Mouse (Mus musculus) hindbrain, postnatal 0 days (tissue): ENCODE results near the gene Unc50. TPM values are rescaled to one million over a fixed set of nuclear protein-coding genes. Genes with fewer than 3 reads are reported as not detected.

Experiments
- ATAC-seq: fragments of 200-750 bp; cut with Nextera tagmentation; 2 replicates; pipeline ENCODE4 v1.8.0; 2017; ENCODE audit warnings: mild to moderate bottlenecking, moderate TSS enrichment, moderate library complexity
- DNase-seq: peaks from one replicate; pipeline ENCODE4 v3.0.0-alpha.2; 2015; ENCODE audit warnings: low spot score
- H3K27ac ChIP-seq: fragments of 300-500 bp; sonication (generic); 2 replicates; pipeline ENCODE4 v1.5.1; 2014; ENCODE audit warnings: mild to moderate bottlenecking
- H3K27me3 ChIP-seq: fragments of 300-500 bp; sonication (generic); 2 replicates; pipeline ENCODE4 v1.6.1; 2014; ENCODE audit warnings: low read length, mixed read lengths; ENCODE audit not compliant: insufficient read depth
- H3K36me3 ChIP-seq: fragments of 300-500 bp; sonication (generic); 2 replicates; pipeline ENCODE4 v1.6.1; 2014; ENCODE audit warnings: low read length, mixed read lengths; ENCODE audit not compliant: insufficient read depth
- H3K4me1 ChIP-seq: fragments of 300-500 bp; sonication (generic); 2 replicates; pipeline ENCODE4 v1.6.1; 2014; ENCODE audit warnings: antibody characterized with exemption, low read length, mixed read lengths; ENCODE audit not compliant: insufficient read depth
- H3K4me2 ChIP-seq: fragments of 300-500 bp; sonication (generic); 2 replicates; pipeline ENCODE4 v1.6.1; 2014; ENCODE audit warnings: low read depth, mild to moderate bottlenecking, low read length, moderate library complexity, mixed read lengths
- H3K4me3 ChIP-seq: fragments of 300-500 bp; sonication (generic); 2 replicates; pipeline ENCODE4 v1.5.1; 2014; ENCODE audit warnings: low read length
- H3K9ac ChIP-seq: fragments of 300-500 bp; sonication (generic); replicated peaks from 2 replicates; pipeline ENCODE4 v1.6.1; 2014; ENCODE audit warnings: mild to moderate bottlenecking, low read length, moderate library complexity, mixed read lengths
- H3K9me3 ChIP-seq: fragments of 300-500 bp; sonication (generic); 2 replicates; pipeline ENCODE4 v1.6.1; 2016; ENCODE audit warnings: low read length, mixed read lengths
- CTCF ChIP-seq: IDR thresholded peaks from 2 replicates; pipeline ENCODE4 v1.5.1; 2016; ENCODE audit warnings: antibody characterized with exemption, control low read depth, low read depth
- WGBS: fragments of 180-500 bp; shearing (Covaris S2); extraction: QIAGEN DNeasy Blood & Tissue Kit; methylation state at CpG from one replicate; pipeline ENCODE4 v1.1.7; 2014; 5-methylcytosine and 5-hydroxymethylcytosine counted together
- polyA plus RNA-seq: library from polyadenylated mRNA; unstranded; fragments of >200 nt; fragmentation: Nextera tagmentation; extraction: Ambion mirVana; gene quantifications from 2 replicates; pipeline ENCODE4 v1.2.1, GENCODE M21; 2015
- total RNA-seq: library from RNA; depleted of rRNA; stranded (reverse); fragments of >200 nt; gene quantifications from 2 replicates; pipeline ENCODE4 v1.2.3, GENCODE M21; 2014; rRNA removed

Unc50 gene
- 63.4 and 70.8 TPM in 2 replicates for total RNA-seq
- 135 and 138 TPM in 2 replicates for polyA plus RNA-seq

DNA sequence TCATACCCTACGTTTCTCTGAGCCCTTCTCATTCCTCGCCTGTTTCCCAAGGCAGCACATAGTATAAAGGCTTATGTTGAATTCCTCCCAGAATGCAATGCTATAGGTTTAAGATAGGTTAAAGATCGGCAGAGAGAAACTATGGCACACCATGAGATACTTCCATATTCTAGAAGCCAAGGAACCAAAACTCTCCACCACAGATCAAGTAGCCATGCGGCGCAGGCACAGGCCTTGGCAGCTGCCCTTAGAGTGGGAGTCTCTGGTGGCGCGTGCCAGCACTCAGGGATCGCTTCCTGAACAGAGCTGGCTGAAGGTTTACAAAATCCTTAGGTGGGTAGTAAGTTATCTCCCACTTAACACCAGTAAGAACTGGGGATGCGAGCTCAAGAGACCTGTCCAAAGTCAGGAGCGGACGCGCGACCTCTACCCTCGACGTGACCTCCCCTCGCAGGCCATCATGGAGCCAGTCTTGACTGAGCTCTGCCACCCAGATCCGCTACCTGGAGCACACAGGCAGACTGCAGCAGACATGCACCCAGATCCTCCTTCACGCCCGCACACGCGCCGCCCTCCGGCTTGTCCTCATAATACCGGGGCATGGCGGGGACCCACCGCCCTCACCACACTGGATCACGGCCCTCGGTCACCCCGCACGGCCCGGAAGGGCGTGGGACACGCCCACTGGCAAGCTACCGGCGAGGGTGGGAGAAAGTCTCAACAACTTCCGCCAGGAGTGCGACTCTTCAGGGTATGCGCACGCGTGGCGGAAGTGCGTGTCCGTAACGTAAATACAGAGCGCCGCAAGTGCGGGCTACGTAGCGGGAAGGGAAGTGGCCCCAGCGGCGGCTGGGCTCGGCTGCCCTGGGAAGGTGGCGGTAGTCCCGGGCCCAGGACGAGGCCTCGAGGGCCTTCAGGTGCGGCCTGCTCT is at the start of gene Unc50, which contains the start of gene Coa5:
Gene Unc50 (plus strand): TSS at position 774 of the 931 bp plus-strand sequence.
Gene Coa5 (minus strand): TSS at position 738 of the 931 bp plus-strand sequence.
- WGBS: 3% methylated on average over 57 of the region's 57 CpGs
- peak within 1 kb of the TSS; percentile 97 for H3K4me3 ChIP-seq
- ATAC-seq: peak; percentile 99
- H3K36me3 ChIP-seq: peaks cover 17% of the 10 kb centered on the region; the same call in 1 of the 2 replicates
- no peaks in the 10 kb centered on the region for H3K27me3 ChIP-seq
- peak within 1 kb of the TSS; percentile 79 for H3K9ac ChIP-seq
- H3K4me1 ChIP-seq: peaks cover 12% of the 10 kb centered on the region; the same call in 1 of the 2 replicates
- peak within 1 kb of the TSS; percentile 93 for H3K4me2 ChIP-seq
- no peak for TF ChIP-seq CTCF
- peak within 1 kb of the TSS; percentile 85 for H3K27ac ChIP-seq
- no peaks in the 10 kb centered on the region for H3K9me3 ChIP-seq
- DNase-seq: peak; percentile 99

DNA sequence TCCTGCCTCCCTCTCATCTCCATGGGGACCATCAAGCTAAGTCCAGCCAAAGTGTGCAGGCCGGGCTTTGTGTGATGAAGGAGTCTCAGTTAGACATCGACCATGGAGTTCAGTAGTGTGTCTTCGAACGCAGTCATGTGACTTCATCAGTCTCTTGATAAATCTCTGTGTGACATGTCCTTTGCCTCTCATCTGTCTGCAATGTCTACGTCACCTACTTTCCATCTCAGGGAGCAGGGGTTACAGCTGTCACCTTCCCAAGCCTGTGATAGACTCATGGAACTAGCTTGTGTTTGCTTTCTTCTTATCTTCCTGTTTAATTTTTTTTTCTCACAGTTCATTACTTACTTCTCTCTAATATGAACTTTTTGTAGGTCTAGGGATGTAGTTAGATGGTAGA is 49.0 kb upstream of the Unc50 start:
- WGBS: 92% methylated on average over 5 of the region's 5 CpGs
- Histone ChIP-seq H3K4me1 (no peaks in the 10 kb centered on the region), H3K27ac (no peak overlapping the region), H3K9me3 (no peaks in the 10 kb centered on the region), H3K4me2 (no peak overlapping the region), H3K4me3 (no peak overlapping the region), H3K27me3 (no peaks in the 10 kb centered on the region), H3K36me3 (peaks cover 34% of the 10 kb centered on the region; the same call in 1 of the 2 replicates), H3K9ac (no peak overlapping the region)
- no peak for DNase-seq
- ATAC-seq: no peak
- no peak for TF ChIP-seq CTCF

DNA sequence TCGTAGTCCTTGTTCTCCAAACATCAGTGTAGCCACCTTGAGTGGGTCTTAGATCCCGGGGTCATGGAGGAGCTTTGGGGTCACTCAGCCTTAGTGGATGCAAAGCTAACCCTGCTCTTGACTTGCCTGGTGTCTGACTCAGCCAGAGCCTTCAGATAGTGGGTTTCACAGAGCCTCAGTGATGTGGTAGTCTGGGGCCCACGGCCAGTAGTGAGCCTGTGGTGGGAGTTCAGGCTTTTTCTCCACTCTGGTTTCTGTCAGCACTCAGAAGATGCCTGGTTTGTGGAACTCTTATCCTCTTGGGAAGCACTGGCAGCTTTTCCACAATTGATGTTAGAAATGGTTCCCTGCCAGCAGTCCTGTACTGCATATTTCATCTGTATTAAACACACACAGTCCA is 45.6 kb upstream of the Unc50 start:
- no peaks in the 10 kb centered on the region for H3K4me1 ChIP-seq
- DNase-seq (no peak), ATAC-seq (no peak)
- H3K27me3 ChIP-seq: no peaks in the 10 kb centered on the region
- no peak overlapping the region for H3K27ac ChIP-seq
- no peak overlapping the region for H3K4me2 ChIP-seq
- H3K36me3 ChIP-seq: peaks cover 25% of the 10 kb centered on the region; the same call in 1 of the 2 replicates
- H3K4me3 ChIP-seq: no peak overlapping the region
- TF ChIP-seq CTCF: no peak
- H3K9me3 ChIP-seq: no peaks in the 10 kb centered on the region
- no peak overlapping the region for H3K9ac ChIP-seq
- 88% methylated on average over 3 of the region's 3 CpGs for WGBS

DNA sequence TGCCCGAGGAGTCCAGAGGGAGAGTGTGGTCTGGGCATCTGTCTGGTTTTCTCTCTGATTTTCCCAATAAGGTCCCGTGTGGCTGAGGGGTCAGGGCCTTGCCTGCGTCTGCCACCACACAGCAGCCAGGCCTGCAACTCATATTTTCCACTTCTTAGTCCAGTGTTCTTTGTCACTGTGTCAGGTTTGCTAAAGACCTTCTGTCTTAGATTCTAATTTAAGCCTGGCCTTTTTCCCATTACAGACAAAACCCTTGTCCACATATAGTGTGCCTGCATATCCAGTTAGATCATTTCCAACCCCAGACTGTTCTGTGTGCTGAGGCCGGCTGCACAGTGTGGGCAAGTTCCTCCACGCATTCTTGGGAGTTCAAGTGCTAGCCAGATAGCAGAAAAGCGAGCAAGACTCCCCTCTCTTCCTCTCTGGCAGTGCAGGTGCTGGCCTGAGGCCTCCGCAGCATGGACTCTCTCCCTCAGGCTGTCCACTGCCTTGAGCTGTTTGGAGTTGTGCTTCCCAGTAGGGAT is 43.4 kb upstream of the Unc50 start:
- Histone ChIP-seq H3K27me3 (no peaks in the 10 kb centered on the region), H3K4me1 (no peaks in the 10 kb centered on the region), H3K27ac (no peak overlapping the region), H3K9ac (no peak overlapping the region), H3K4me3 (no peak overlapping the region), H3K9me3 (no peaks in the 10 kb centered on the region), H3K36me3 (peaks cover 28% of the 10 kb centered on the region; the same call in 1 of the 2 replicates), H3K4me2 (no peak overlapping the region)
- no peak for DNase-seq
- 77% methylated on average over 7 of the region's 7 CpGs for WGBS
- no peak for ATAC-seq
- TF ChIP-seq CTCF: no peak

DNA sequence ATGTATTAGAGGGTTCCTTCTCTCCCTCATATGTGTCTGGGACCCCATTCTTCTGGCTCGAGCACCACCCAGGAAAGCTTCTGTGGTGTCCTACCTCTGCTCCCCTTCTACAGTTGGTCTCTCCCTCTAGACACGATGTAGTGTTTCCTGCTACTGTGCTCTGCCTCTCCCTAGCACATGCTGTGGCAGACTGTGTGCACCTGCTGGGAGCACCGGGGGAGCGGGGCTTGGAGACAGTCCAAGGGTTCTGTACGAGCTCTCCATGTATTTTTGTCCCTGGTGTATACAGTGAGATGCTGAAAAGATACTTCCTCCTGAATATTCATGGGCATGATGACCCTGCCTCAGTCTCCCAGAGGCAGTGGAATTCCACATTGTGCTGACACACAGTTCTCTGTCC is 36.8 kb upstream of the Unc50 start:
- no peak overlapping the region for H3K4me3 ChIP-seq
- no peaks in the 10 kb centered on the region for H3K27me3 ChIP-seq
- H3K36me3 ChIP-seq: peaks cover 62% of the 10 kb centered on the region
- H3K4me2 ChIP-seq: no peak overlapping the region
- DNase-seq (no peak), ATAC-seq (no peak)
- no peak overlapping the region for H3K9ac ChIP-seq
- no peaks in the 10 kb centered on the region for H3K9me3 ChIP-seq
- 44% methylated on average over 5 of the region's 5 CpGs for WGBS
- no peak overlapping the region for H3K27ac ChIP-seq
- H3K4me1 ChIP-seq: no peaks in the 10 kb centered on the region
- TF ChIP-seq CTCF: no peak

DNA sequence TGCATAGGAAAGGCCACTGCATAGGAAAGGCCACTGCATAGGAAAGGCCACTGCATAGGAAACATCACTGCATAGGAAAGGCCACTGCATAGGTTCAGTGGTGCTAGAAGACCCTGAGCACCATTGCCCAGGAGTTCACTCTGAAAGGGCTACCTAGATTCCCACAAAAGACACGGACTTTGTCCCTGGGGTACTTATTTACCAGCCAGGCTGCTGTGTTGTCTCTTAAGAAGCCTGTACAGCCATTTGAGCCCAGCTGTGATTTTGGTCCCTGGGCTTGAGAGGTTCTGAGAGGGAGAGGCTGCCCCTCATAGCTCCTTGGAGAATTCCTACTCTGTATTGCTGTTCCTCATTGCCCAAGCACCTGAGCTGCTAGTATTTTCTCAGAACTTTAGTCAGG is 33.5 kb upstream of the Unc50 start:
- DNase-seq (no peak), ATAC-seq (no peak)
- Histone ChIP-seq H3K27me3 (no peaks in the 10 kb centered on the region), H3K9ac (no peak overlapping the region), H3K9me3 (no peaks in the 10 kb centered on the region), H3K4me3 (no peak overlapping the region), H3K27ac (no peak overlapping the region), H3K4me1 (no peaks in the 10 kb centered on the region), H3K36me3 (peaks cover 54% of the 10 kb centered on the region), H3K4me2 (no peak overlapping the region)
- no peak for TF ChIP-seq CTCF
- WGBS: 81% methylated on average over 1 of the region's 1 CpGs

DNA sequence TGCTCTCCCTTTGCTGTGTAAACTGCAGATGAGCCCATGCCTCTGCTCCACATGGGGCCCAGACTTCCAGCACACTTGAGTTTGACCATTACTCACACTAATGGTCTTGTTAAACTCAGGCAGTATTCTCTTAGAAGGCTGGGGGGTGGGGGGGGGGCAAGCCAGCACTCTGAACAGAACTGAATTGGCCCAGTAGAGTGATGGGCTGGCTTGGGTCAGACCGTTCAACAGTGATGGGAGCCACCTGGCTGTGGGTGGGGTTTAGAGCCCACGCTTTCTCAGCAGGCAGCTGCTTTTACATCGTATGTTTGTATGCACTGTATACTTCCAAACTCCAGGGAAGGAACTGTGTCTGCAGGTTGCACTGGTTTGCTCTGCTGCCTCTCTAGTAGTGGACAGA is 31.0 kb upstream of the Unc50 start:
- no peak for TF ChIP-seq CTCF
- Histone ChIP-seq H3K4me1 (no peaks in the 10 kb centered on the region), H3K27me3 (no peaks in the 10 kb centered on the region), H3K9ac (no peak overlapping the region), H3K4me2 (no peak overlapping the region), H3K4me3 (no peak overlapping the region), H3K9me3 (no peaks in the 10 kb centered on the region), H3K27ac (no peak overlapping the region), H3K36me3 (peaks cover 46% of the 10 kb centered on the region)
- DNase-seq: no peak
- no peak for ATAC-seq
- 37% methylated on average over 3 of the region's 3 CpGs for WGBS
